Mouse (Mus musculus): ENCODE measurements at regions not wholly inside any gene's neighbourhood (a gene's known extent, or its start where the extent isn't known, plus 50 kb on each side); places are given as distances from the start of the nearest gene placed in this dataset.

DNA sequence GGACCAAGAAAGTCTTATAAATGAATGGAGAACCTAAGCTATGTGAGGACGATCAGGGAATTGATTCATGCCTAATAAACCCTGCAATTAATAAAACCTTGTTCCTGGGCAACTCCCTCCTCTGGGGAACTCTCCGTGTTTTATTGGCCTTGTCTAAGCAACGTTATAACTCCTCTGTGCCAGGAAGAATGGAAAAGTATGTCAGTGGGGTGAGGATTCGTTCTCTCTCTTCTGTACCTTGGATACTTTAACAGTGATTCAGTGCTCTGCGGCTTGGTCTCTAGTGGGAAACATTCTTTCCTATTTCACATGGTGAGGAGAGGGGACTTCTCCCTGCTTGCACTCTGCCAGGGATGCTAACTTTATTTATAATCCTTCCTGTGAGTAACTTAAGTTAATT, 417.4 kb upstream of the Cdh6 start:
- intact Hi-C loops (cut with DNase I) = no loop called here
- no peak overlapping the region for H3K27ac ChIP-seq
- no peak for DNase-seq (ENCODE audit: extremely low spot score in 1 of 2, low spot score in 2 of 2)
- H3K4me3 ChIP-seq = no peak overlapping the region
- no peak for TF ChIP-seq CTCF (IDR thresholded peaks at IDR 0.05)

DNA sequence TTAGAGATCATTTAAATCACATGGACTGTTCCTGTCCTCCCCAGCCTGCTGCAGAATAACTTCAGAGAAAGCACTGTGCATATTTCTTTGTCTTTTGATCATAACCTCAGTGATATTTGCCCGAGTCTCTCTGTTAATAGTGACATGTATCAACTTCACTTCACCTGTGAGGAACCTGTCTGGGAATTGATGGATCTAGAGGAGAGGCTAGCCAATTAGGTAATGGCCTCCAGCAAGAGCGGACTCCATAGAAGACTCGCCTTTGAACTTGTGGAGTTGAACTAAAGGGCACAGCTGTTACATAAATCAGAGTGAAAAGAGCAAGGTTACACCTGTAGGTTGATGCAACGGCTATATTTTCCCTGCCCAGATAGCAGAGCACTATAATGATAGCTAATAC, 409.8 kb upstream of the Cdh6 start:
- no peak for DNase-seq (ENCODE audit: extremely low spot score in 1 of 2, low spot score in 2 of 2)

DNA sequence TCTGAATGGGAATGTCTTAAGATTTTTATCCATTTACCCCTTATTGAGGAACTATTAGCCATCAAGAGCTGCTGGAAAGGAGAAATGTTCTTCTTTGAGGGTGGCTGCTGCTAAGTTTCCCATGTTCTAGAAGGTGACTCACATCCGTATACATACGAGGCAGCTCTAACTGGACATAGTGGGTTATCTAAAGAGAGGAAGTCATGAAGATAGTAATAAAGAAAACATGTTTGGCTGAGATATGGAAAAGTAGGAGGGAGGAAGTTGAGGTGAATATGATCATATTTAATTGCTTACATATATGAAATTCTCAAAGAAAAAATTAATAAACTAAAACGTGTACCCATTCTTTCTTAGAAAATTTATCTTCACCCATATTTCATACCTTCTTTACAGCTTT, 408.7 kb upstream of the Cdh6 start:
- no peak for DNase-seq (ENCODE audit: extremely low spot score in 1 of 2, low spot score in 2 of 2)
- Histone ChIP-seq H3K4me3 (no peak overlapping the region), H3K27ac (no peak overlapping the region)
- intact Hi-C loops (cut with DNase I) = no loop called here
- TF ChIP-seq CTCF (IDR thresholded peaks at IDR 0.05) = no peak

More for the DNA sequence above, 409.8 kb upstream of the Cdh6 start:
- no peak overlapping the region for H3K27ac ChIP-seq
- no peak overlapping the region for H3K4me3 ChIP-seq
- intact Hi-C loops (cut with DNase I) = no loop called here
- TF ChIP-seq CTCF (IDR thresholded peaks at IDR 0.05) = no peak

DNA sequence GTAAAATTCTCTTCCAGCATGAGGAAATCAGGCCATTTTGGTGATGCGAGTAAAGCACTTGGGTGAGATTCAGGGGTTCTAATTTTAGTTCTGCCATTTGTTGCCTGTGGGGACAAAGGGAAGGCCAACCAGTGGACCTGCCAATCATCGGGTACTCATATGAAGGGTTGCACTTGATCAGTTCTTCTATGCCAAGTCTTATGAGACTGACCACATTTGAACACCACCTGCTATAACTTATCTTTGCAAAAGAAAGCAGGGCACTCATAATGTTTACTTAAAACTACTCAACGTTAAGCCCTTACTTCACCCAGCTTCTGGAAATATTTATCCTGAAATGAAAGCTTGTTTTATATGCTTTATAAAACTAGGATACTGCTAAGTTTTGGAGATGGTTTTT, 400.1 kb upstream of the Cdh6 start:
- no peak for DNase-seq (ENCODE audit: extremely low spot score in 1 of 2, low spot score in 2 of 2)
- intact Hi-C loops (cut with DNase I) = no loop called here
- no peak overlapping the region for H3K27ac ChIP-seq
- no peak for TF ChIP-seq CTCF (IDR thresholded peaks at IDR 0.05)
- H3K4me3 ChIP-seq = no peak overlapping the region

DNA sequence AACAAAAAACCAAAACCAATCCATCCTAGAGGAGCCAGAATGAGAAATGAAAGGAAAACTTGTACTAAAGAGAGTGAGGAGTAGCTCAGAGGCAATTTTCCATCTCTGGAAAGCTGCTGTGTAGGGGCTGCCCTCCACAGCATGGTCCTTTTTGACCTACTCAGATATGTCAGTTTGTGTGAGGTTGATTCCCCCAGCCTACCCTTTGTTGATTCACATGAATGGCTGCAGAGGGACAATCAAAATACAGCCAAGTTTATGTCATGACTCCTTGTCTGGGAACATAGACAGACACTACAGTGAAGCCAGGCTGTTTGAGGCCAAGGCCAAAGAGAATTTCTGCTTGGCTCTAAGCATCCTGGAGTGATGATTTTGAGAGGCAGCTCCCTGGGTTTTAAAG, 387.4 kb upstream of the Cdh6 start:
- no peak for DNase-seq (ENCODE audit: extremely low spot score in 1 of 2, low spot score in 2 of 2)
- no peak overlapping the region for H3K27ac ChIP-seq
- no peak for TF ChIP-seq CTCF (IDR thresholded peaks at IDR 0.05)
- no peak overlapping the region for H3K4me3 ChIP-seq
- intact Hi-C loops (cut with DNase I) = no loop called here

DNA sequence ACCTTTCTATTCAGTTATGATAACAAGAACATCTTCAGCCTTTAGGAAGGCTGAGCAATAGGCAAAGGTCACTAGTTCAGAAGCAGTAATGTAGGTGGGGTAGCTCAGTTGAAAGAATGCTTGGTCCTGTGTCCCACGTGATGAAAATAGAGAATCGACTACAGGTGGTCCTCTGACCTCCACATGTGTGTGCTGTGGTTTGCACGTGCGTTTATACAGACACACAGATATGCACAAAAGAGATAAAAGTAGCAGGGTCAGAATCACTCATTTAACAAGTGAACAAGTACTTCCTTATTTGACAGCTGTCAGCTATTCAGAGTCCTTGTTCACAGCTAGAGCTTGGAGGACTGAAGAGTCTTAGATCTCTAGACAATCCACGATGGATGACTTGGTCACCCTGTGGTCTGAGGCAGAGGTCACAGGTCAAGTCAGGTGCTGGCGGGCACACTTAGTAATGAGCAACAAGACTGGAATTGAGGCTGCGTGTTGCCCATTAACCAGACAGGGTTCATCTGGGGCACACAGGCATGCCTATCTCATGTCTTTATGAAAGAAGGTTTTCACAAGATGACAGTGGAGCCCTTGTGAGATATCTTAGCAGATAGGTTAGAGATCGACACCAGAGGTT, 375.8 kb upstream of the Cdh6 start:
- intact Hi-C loops (cut with DNase I) = no loop called here
- no peak for DNase-seq (ENCODE audit: extremely low spot score in 1 of 2, low spot score in 2 of 2)

DNA sequence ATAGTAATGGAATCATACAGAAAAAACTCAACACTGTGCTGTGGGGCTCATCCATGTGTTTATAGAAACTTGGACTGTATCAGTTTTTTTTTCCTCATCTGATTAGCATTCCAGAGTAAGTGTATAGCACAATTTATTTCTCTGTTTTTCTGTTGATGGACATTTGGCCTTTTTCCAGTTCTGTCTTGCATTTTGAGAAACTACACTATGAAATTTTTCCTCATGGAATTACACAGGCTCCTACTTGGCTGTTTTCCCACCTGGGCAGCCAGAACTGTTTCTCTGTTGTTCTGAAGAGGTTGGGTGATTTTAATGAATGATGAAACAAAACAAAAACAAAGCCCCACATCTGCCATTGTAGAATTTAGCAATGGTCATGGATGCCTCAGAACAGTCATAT, 366.6 kb upstream of the Cdh6 start:
- H3K4me3 ChIP-seq = no peak overlapping the region
- no peak overlapping the region for H3K27ac ChIP-seq
- TF ChIP-seq CTCF (IDR thresholded peaks at IDR 0.05) = no peak
- intact Hi-C loops (cut with DNase I) = no loop called here
- DNase-seq (ENCODE audit: extremely low spot score in 1 of 2, low spot score in 2 of 2) = no peak

More for the DNA sequence above, 375.8 kb upstream of the Cdh6 start:
- Histone ChIP-seq H3K4me3 (no peak overlapping the region), H3K27ac (no peak overlapping the region)
- TF ChIP-seq CTCF (IDR thresholded peaks at IDR 0.05) = no peak

DNA sequence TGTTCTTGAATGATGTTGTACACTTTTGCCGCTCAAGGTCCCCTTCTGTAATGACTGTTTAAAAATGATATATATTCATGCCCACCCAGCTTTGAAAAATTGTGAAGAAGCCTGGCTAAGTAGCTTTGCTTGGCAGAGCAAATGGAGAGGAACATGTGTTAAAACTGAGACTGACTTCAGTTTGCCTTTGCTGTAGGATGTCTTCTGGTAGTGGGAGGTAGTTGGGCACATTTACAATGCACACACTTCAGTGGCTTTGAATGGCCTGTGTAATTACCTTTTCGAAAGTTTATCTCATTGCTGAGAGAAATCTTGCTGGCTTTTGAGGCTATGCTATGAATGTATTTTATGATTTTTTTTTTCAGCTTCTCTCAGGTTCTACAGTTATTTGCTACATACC, 360.5 kb upstream of the Cdh6 start:
- intact Hi-C loops (cut with DNase I) = no loop called here
- Histone ChIP-seq H3K4me3 (no peak overlapping the region), H3K27ac (no peak overlapping the region)
- DNase-seq (ENCODE audit: extremely low spot score in 1 of 2, low spot score in 2 of 2) = no peak
- TF ChIP-seq CTCF (IDR thresholded peaks at IDR 0.05) = no peak

DNA sequence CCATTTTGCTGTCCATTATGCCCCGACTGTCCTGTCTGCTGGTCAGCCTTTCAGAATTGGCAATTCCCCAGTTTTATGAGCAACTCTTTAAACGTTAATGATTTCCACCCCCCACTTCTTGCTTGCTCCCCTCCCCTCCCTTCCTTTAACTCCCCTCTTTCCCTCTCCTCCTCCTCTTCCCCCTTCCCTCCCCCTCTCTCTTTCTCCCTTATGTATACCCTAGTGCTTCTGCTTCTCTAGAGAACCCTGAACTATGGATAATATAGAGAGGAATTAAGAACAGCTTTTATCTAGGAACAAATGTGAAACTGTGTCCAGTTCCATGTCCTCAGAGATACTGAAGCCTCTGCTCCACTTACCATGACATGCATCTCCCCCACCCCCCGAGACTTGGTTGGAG, 356.5 kb upstream of the Cdh6 start:
- no peak for DNase-seq (ENCODE audit: extremely low spot score in 1 of 2, low spot score in 2 of 2)
- Histone ChIP-seq H3K27ac (no peak overlapping the region), H3K4me3 (no peak overlapping the region)
- no peak for TF ChIP-seq CTCF (IDR thresholded peaks at IDR 0.05)
- intact Hi-C loops (cut with DNase I) = no loop called here

DNA sequence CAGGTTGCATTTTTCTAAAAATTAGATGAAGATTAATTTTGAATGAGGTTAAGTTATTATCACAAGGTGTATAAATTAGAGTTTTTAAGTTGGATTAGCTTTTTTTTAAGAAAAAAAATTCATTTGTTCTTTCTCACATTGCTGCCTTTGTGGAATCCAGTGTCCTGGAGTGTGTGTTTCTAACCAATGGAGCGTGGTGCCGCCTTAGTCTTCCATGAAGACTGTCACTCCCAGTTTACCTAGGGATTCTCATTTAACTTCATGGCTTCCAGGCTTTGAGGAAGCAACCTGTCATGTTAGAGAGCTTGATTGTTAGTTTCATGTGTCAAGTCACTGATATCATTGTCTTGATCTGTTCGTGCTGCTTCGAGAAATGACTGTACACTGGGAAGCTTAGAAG, 355.6 kb upstream of the Cdh6 start:
- H3K4me3 ChIP-seq = no peak overlapping the region
- DNase-seq (ENCODE audit: extremely low spot score in 1 of 2, low spot score in 2 of 2) = no peak
- intact Hi-C loops (cut with DNase I) = no loop called here
- no peak overlapping the region for H3K27ac ChIP-seq
- no peak for TF ChIP-seq CTCF (IDR thresholded peaks at IDR 0.05)

All from left cerebral cortex, adult 2 months (tissue).